9 mouse cellular contexts compared by ENCODE assay signal in genomic region chr11:95990886-95991708, GRCm38 (mm10). TPM values are rescaled to one million over a fixed set of nuclear protein-coding genes. Genes with fewer than 3 reads are reported as not detected.
DNase-seq lines count a peak whose midpoint lies in the region; ATAC-seq lines count a peak whose summit lies in the region.
"Had no signal": no experiment of that assay in that cellular context is flagged by ENCODE, and none has a peak within 500 bp of the region (broad histone marks: within the 10 kb centered on the region; RNA-seq: fewer than 3 reads in every experiment).

No protein-coding gene starts in this region.

- H3K27ac ChIP-seq in forebrain, embryonic 11.5 days (ENCODE audit: low read depth, low read length): peak overlapping the region; percentile 100

- WGBS in forebrain, embryonic 11.5 days: 1% methylated on average over 48 of the region's 49 CpGs

- H3K36me3 ChIP-seq in forebrain, embryonic 11.5 days (ENCODE audit: control insufficient read depth, insufficient read depth, low read length): peaks cover 2% of the 10 kb centered on the region

- H3K4me3 ChIP-seq in forebrain, embryonic 11.5 days (ENCODE audit: low read depth, low read length): peak overlapping the region; percentile 41

- peak overlapping the region; percentile 90 for H3K4me2 ChIP-seq in forebrain, embryonic 11.5 days (ENCODE audit: low read depth, low read length, severe bottlenecking)

- ATAC-seq in forebrain, embryonic 11.5 days (replicated peaks; ENCODE audit: low FRiP score): peak; percentile 87
- ATAC-seq in megakaryocyte-erythroid progenitor cell, adult 5-6 weeks (replicated peaks; ENCODE audit: low FRiP score, low TSS enrichment, poor library complexity, severe bottlenecking): no peak
- ATAC-seq in monocyte, adult 5-6 weeks (replicated peaks; ENCODE audit: insufficient number of reproducible peaks, low FRiP score, low TSS enrichment, poor library complexity, severe bottlenecking): no peak

- peaks cover 41% of the 10 kb centered on the region for H3K4me1 ChIP-seq in forebrain, embryonic 11.5 days (replicated peaks; ENCODE audit: control insufficient read depth, insufficient read depth, low read length)

- peak; percentile 52 to 73 for DNase-seq in gastrocnemius, postnatal 4 days (ENCODE audit: low spot score in 2 of 2)
- no peak for DNase-seq in gastrocnemius, postnatal 25 days
- DNase-seq in ES-CJ7 (ENCODE audit: low read depth, low spot score): peak; percentile 89
- peak; percentile 94 for DNase-seq in forebrain, embryonic 11.5 days (ENCODE audit: low spot score)
- peak; percentile 80 for DNase-seq in kidney, postnatal 10 days
- peak; percentile 94 for DNase-seq in neural tube, embryonic 10.5 days (ENCODE audit: extremely low spot score, low spot score)

- H3K27me3 ChIP-seq in forebrain, embryonic 11.5 days (ENCODE audit: control insufficient read depth, insufficient read depth, low read length): no peaks in the 10 kb centered on the region

- H3K9me3 ChIP-seq in forebrain, embryonic 11.5 days (ENCODE audit: control insufficient read depth, low read length): peaks cover 2% of the 10 kb centered on the region; the same call in 1 of the 2 replicates

- peak overlapping the region; percentile 86 for H3K9ac ChIP-seq in forebrain, embryonic 11.5 days (ENCODE audit: low read length)

RNA-seq across cellular contexts. Expression of gene Igf2bp1, which starts 14.6 kb away (rescaled TPM):
- total RNA-seq in gastrocnemius, postnatal 4 days (2021): 1 to 10 TPM; 6.9 to 7.0 TPM
- not detected for total RNA-seq in gastrocnemius, postnatal 25 days (2021)
- 109 and 114 TPM in 2 replicates for polyA plus RNA-seq in forebrain, embryonic 11.5 days (2014; fragmentation: Nextera tagmentation; extraction: Ambion mirVana)
- total RNA-seq in megakaryocyte-erythroid progenitor cell, adult 5-6 weeks (2014; fragmentation: Nextera tagmentation): 0.02 TPM in 1 of 2 replicates, not detected in the other
- total RNA-seq in megakaryocyte-erythroid progenitor cell, adult 5-6 weeks (2017): not detected in 2 replicates
- not detected in 3 replicates for total RNA-seq in monocyte, adult 5-6 weeks (2017)

RNA-seq across cellular contexts. Expression of gene Gip, which starts 33.2 kb away (rescaled TPM):
- total RNA-seq in gastrocnemius, postnatal 4 days (2021): not detected
- total RNA-seq in gastrocnemius, postnatal 25 days (2021): not detected
- polyA plus RNA-seq in forebrain, embryonic 11.5 days (2014; fragmentation: Nextera tagmentation; extraction: Ambion mirVana): not detected in 2 replicates
- not detected in 2 replicates for total RNA-seq in megakaryocyte-erythroid progenitor cell, adult 5-6 weeks (2014; fragmentation: Nextera tagmentation)
- not detected in 2 replicates for total RNA-seq in megakaryocyte-erythroid progenitor cell, adult 5-6 weeks (2017)
- not detected in 3 replicates for total RNA-seq in monocyte, adult 5-6 weeks (2017)
- polyA plus RNA-seq: gonadal fat pad, adult 2 months had no signal

RNA-seq across cellular contexts. Expression of gene Snf8, which starts 43.6 kb away (rescaled TPM):
- total RNA-seq in gastrocnemius, postnatal 4 days (2021): 10 to 100 TPM; 38.6 to 41.5 TPM
- 10 to 100 TPM; 31.1 to 31.8 TPM for total RNA-seq in gastrocnemius, postnatal 25 days (2021)
- 39.4 and 41.4 TPM in 2 replicates for polyA plus RNA-seq in forebrain, embryonic 11.5 days (2014; fragmentation: Nextera tagmentation; extraction: Ambion mirVana)
- total RNA-seq in megakaryocyte-erythroid progenitor cell, adult 5-6 weeks (2014; fragmentation: Nextera tagmentation): 94.1 and 96.1 TPM in 2 replicates
- 37.3 and 54.3 TPM in 2 replicates for total RNA-seq in megakaryocyte-erythroid progenitor cell, adult 5-6 weeks (2017)
- 66.0 to 93.9 TPM (median 80.9 TPM) in 3 replicates for total RNA-seq in monocyte, adult 5-6 weeks (2017)
